Mouse (Mus musculus) frontal cortex, postnatal 14 days (tissue): ENCODE measurements around the gene Agpat3.

Experiments used
- DNase-seq, 2 experiments: peaks; one replicate each; pipeline ENCODE4 v3.0.0; 2022; ENCODE audit warnings: low spot score in 2 of 2

The Agpat3 gene

GRCm38 (mm10) chr10:78296980-78297379 is 55.3 kb downstream of the Agpat3 start:
- DNase-seq, result no peak

- DNase-seq, result no peak
Observed at GRCm38 (mm10) chr10:78296371-78296770, 55.9 kb downstream of the Agpat3 start.

DNA sequence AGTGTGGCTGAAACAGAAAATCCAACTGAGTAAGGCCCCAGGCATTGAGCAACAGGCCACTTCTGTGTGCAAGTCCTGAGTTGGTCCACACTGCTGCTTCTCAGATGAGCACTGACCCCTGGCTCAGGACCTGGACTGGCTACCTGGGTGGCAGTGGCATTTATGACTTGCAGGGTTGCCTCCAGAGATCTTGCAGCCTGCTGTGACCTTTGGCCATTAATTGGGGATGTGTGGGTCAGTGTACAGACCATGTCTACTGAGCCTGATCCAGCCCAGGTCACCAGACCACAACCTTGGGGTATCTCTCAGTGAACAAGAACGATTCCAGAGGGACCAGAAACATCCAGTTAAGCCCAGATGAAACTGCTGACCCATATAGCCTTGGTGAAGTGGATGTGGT is 58.7 kb downstream of the Agpat3 start:
- DNase-seq, result no peak

DNA sequence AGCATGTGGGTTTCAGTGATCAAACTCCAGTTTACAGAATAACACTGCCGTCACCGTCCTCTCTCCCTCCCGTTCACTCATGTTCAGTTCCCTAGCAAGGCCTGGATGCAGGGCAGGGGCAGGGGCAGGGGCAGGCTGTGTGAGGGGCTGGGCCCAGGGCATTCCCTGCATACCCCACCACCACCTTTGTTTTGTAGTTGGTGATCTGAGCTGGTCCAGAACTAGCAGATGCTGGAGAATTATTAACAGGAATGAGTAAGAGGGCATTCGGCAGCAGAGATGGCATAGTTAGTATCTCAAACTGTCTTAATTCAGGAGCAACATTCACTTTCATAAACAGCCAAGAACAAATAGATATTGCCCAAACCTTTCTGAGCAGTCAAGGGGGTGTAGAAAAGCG is 59.9 kb downstream of the Agpat3 start:
- DNase-seq, result no peak

- DNase-seq, result no peak
Observed at GRCm38 (mm10) chr10:78290730-78291535, 61.4 kb downstream of the Agpat3 start.

DNA sequence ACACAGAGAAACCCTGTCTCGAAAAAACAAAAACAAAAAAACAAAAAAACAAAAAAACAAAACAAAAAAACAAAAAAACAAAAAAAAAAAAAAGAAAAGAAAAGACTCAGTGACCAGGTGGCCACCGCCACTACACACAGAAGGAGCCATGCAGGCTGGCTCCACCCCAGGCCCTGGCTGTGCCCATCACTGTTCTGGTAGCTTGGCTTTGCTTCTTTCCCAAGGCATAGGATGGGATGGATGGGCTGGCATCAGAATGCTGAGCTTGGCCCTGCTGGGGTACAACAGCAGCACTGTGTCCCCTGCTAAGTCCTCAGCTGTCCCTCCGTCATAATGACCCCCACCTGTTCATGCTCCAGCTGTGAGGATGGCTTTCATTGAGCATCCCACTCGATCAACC is 63.4 kb downstream of the Agpat3 start:
- no peak for DNase-seq

- no peak for DNase-seq
Observed at GRCm38 (mm10) chr10:78288135-78288534, 64.2 kb downstream of the Agpat3 start.

- no peak for DNase-seq
Observed at GRCm38 (mm10) chr10:78287465-78288132, 64.7 kb downstream of the Agpat3 start.

DNA sequence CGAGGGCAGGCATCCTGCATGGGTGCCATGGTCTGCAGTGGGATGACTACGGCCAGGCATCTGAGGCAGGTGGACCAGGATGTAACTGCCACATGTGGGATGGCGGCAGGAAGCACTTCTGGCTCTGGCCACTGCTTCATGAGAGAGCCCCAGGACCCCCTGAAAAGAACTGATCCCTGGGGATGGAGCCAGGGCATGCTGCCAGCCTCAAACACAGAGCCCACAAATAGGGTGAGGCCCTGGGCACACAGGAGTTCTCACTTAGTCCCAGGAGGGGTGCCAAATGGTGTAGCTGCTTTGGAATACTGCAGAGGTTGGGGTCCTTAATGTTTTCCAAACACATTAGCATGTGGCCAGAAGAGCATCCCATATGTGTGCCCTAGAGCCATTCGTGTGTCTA is 66.3 kb downstream of the Agpat3 start:
- no peak for DNase-seq

DNA sequence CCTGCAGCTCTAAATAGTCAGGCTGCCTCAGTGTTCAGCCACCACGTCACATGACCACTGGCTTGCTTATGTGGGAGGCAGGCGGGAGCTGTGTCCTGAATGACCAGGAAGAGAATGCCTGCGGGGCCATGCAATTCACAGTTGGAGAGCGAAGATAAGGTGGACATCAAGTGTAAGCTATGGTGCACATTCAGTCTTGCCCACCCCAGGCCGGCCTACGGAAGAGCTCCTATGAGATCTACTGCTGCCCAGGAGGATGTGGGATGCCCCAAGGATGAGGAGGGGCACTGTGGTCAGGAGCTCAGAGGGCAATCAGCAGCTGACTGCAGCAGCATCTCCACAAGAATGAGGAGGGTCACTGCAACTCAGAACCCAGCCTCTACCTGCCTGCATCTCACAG is 66.9 kb downstream of the Agpat3 start:
- DNase-seq, result no peak

- DNase-seq, result no peak
Observed at GRCm38 (mm10) chr10:78284812-78285211, 67.5 kb downstream of the Agpat3 start.

DNA sequence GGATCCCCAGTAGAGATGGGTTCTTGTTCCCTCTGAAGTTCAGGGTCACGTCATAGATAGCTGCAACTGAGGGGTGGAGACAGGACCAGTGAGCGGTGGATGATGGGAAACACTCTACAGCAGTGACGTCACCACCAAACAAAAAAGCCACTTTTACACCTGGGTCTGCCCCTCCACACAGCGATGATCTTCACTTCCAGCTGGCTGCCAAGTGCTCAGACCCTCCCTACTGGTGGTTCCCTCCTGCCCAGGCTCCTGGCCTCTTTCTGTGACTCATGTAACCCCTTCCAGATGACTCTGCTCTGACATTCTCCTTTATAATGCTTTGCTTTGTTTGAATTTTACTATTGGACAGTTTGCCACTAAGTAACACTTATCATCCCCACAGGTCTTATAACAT is 69.9 kb downstream of the Agpat3 start:
- DNase-seq, result no peak

DNA sequence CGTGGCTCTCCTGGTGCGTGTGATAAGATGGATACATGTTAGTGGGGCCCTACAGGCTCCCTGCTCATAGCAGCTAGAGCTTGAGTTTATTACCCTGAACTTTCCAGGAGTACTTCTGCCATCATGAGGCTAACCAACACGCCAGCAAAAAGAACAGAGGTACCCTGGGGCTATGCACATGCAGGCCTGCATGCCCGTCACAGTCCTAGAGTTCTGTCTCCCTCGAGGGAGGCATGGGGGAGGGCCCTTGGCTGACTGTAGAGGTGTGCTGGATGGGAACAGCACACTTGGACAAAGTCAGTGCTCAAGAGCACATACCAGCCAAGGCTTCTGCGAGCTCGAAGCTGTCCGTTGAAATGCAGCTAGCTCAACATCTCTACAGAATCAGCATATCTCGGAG is 71.8 kb downstream of the Agpat3 start:
- no peak for DNase-seq

DNA sequence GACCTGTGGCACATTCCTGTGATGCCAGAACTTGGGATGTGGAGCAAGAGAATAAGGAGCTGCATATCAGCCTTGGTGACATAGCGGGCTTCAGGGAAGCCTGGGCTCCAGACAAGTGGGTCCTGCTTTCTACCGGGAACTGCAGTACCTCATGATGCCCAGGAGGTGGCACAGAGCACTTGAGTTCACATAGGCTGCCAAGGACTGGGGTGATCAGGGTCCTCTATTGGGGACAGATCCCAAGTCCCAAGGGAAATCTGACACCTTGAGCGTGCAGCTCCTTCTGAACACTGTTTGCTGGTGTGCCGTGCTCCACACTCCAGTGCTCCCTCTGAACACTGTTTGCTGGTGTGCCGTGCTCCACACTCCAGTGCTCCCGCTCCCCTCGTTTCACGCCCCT is 73.1 kb downstream of the Agpat3 start:
- DNase-seq, result no peak

GRCm38 (mm10) chr10:78277835-78278234 is 74.5 kb downstream of the Agpat3 start:
- DNase-seq, result no peak

- no peak for DNase-seq
Observed at GRCm38 (mm10) chr10:78276242-78276641, 76.0 kb downstream of the Agpat3 start.

- DNase-seq, result no peak
Observed at GRCm38 (mm10) chr10:78272932-78273331, 79.4 kb downstream of the Agpat3 start.

- no peak for DNase-seq
Observed at GRCm38 (mm10) chr10:78265881-78266280, 86.4 kb downstream of the Agpat3 start.

DNA sequence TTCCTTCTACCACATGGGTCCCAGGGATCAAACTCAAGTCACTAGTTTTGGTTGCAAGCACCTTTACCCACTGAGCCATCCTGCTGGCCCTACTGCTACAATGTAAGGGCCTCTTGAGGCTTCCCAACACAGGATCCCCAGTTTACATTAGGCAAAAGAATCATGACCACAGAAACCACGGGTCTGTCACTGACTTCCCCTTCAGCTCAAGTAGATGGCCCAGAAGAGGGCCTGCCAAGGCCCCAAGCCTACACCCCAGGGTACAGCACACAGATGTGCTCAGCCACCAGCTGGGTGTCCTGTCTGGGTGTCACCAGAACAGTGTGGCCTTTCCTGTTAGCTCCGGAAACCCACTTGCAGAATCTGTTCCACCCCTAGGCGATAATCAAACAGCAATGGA is 87.6 kb downstream of the Agpat3 start:
- DNase-seq, result no peak

DNA sequence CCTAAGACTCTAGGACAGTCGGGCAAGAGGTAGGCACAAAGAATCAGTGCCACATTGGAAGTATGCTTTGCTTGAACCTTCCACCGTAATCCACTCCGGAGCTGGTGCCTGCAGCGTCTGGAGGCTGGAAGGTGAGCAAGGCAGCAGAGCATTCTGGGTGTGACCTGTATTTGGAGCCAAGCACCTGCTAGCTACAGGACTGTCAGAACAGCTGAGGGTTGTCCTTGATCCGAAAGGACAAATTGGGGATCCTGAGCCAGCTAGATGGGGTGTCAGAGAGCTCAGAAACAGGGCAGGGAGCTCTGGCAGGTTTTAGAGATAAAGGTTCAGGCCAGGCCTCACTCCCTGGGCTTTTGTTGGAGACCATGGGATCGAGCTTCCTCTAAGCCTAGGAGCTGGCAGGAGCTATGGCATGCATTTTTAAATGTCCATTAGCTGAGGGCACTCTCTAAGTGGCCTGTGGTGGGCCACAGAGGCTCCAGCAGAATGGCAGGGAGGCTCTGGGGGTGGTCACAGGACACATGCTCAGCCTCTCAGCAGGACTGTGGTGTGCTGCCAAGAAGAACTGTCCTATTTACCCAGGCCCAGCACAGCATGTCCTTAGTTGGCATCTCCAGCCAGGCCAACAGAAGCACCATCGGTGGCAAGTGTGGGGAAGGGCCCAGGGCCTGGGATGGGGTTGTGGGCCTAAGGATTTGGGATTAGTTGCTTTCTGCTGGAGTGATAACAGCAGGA is 91.2 kb downstream of the Agpat3 start:
- DNase-seq, result no peak

- DNase-seq, result no peak
Observed at GRCm38 (mm10) chr10:78260322-78260721, 92.0 kb downstream of the Agpat3 start.

DNA sequence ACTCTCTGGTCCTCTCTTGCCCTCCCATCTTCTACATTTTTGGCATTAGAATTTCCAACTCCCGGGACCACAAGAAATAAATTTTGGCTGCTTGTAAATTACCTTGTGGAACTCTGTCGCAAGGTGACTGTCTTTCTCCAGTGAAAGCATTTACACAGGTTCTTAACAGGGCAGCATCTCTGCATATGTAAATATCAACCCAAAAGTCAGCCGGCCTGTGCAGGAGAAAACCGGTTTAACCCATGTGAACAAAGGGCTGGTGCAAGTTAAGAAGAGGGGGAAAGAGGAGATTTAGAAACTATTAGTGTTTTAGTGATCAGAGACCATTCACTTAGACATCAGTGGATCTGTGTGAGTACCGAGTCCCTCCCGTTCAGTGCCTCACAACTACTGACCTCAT is 92.6 kb downstream of the Agpat3 start:
- no peak for DNase-seq

- no peak for DNase-seq
Observed at GRCm38 (mm10) chr10:78259230-78259629, 93.1 kb downstream of the Agpat3 start.
